Mouse (Mus musculus) CD4-positive, CD25-positive, alpha-beta regulatory T cell, adult 2 months (primary cell): Measurements from ENCODE around the gene Ifi27.
"Not testable (repeated sequence)": the region's sequence is repeated elsewhere in the genome, so short reads cannot be mapped to it uniquely, and the experiment has no call there.

ENCODE experiments used
- DNase-seq: peaks from one replicate; pipeline ENCODE4 v3.0.0-alpha.2; 2012; ENCODE audit warnings: low read depth, low spot score

Ifi27 gene

GRCm38 (mm10) chr12:103433986-103434731 is at the start of gene Ifi27:
TSS of gene Ifi27 (plus strand) at chr12:103434211.
- peak; percentile 91 for DNase-seq

- DNase-seq: peak; percentile 88
Observed at GRCm38 (mm10) chr12:103388505-103389347, 45.3 kb upstream of the Ifi27 start, which contains the start of gene Otub2. TSS of gene Otub2 (plus strand) at chr12:103388682.

- no peak for DNase-seq
Observed at GRCm38 (mm10) chr12:103389348-103389727, 44.7 kb upstream of the Ifi27 start.

GRCm38 (mm10) chr12:103389982-103390381 is 44.0 kb upstream of the Ifi27 start:
- DNase-seq: no peak

- no peak for DNase-seq
Observed at GRCm38 (mm10) chr12:103391098-103391497, 42.9 kb upstream of the Ifi27 start.

GRCm38 (mm10) chr12:103393528-103393927 is 40.5 kb upstream of the Ifi27 start:
- no peak for DNase-seq

- no peak for DNase-seq
Observed at GRCm38 (mm10) chr12:103395486-103396275, 38.3 kb upstream of the Ifi27 start.

- no peak for DNase-seq
Observed at GRCm38 (mm10) chr12:103396751-103397150, 37.3 kb upstream of the Ifi27 start.

- no peak for DNase-seq
Observed at GRCm38 (mm10) chr12:103404131-103404530, 29.9 kb upstream of the Ifi27 start.

GRCm38 (mm10) chr12:103407720-103408119 is 26.3 kb upstream of the Ifi27 start, which contains the start of gene 9330161L09Rik:
TSS of gene 9330161L09Rik (minus strand) at chr12:103407820.
- DNase-seq: no peak

GRCm38 (mm10) chr12:103408144-103408543 is 25.9 kb upstream of the Ifi27 start:
- DNase-seq: no peak

GRCm38 (mm10) chr12:103425016-103425728 is 8.8 kb upstream of the Ifi27 start:
- DNase-seq: peak; percentile 66

GRCm38 (mm10) chr12:103425729-103426470 is 8.1 kb upstream of the Ifi27 start, which contains the start of gene Ddx24:
TSS of gene Ddx24 (minus strand) at chr12:103425830.
- peak; percentile 99 for DNase-seq

- peak; percentile 33 for DNase-seq
Observed at GRCm38 (mm10) chr12:103426710-103427109, 7.3 kb upstream of the Ifi27 start.

GRCm38 (mm10) chr12:103433430-103433829 is 581 bp upstream of the Ifi27 start:
- peak; percentile 30 for DNase-seq

- DNase-seq: no peak
Observed at GRCm38 (mm10) chr12:103434861-103435260, 850 bp downstream of the Ifi27 start.

- no peak for DNase-seq
Observed at GRCm38 (mm10) chr12:103437601-103438000, 3.6 kb downstream of the Ifi27 start.

GRCm38 (mm10) chr12:103443524-103443923 is 9.5 kb downstream of the Ifi27 start, which contains the start of gene Ifi27l2a:
TSS of gene Ifi27l2a (minus strand) at chr12:103443680.
- DNase-seq: peak; percentile 85

- DNase-seq: not testable (repeated sequence)
Observed at GRCm38 (mm10) chr12:103444261-103444660, 10.2 kb downstream of the Ifi27 start.

- no peak for DNase-seq
Observed at GRCm38 (mm10) chr12:103445060-103445459, 11.0 kb downstream of the Ifi27 start.
